Mouse (Mus musculus) erythroblast, adult 5-6 weeks (primary cell): ENCODE results near the gene Cwc27. TPM values are rescaled to one million over a fixed set of nuclear protein-coding genes. Genes with fewer than 3 reads are reported as not detected.

ENCODE experiments used
- ATAC-seq: replicated peaks from 2 replicates; pipeline ENCODE4 v1.8.0; 2016; ENCODE audit warnings: moderate number of reproducible peaks, mild to moderate bottlenecking, moderate TSS enrichment, inconsistent platforms; ENCODE audit not compliant: poor library complexity, low FRiP score, severe bottlenecking
- total RNA-seq, 2 experiments: library from RNA; stranded (forward) in 1 of 2; stranded (reverse) in 1 of 2; fragments of 150-400 nt in 1 of 2; fragments of 200-764, 138-1000 nt in 1 of 2; gene quantifications; 2 replicates each; pipeline versions ENCODE4 v1.2.3 to v1.2.4; 2015 to 2017; ENCODE audit warnings: low replicate concordance in 2 of 2

Cwc27 gene
- total RNA-seq, 2 experiments from 2014 or later = 9.0 to 14.7 TPM

DNA sequence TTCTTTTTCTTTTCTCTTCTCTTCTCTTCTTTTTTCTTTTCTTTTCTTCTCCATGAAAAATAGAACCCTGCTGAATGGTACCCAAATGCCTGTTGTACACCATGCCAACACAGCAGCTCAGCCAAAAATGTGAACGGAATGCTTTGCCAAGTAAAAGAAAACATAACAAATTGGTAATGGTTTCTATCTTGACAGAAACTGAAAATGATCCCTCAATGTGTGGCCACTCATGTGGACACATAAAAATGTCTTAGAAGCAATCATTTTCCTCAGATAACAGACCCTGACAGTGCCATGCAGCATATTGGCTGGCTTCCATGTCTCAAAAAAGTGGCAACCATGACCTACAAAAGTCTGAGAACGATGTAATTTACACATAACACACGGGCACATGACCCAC, 161.8 kb downstream of the Cwc27 start:
- no peak for ATAC-seq

DNA sequence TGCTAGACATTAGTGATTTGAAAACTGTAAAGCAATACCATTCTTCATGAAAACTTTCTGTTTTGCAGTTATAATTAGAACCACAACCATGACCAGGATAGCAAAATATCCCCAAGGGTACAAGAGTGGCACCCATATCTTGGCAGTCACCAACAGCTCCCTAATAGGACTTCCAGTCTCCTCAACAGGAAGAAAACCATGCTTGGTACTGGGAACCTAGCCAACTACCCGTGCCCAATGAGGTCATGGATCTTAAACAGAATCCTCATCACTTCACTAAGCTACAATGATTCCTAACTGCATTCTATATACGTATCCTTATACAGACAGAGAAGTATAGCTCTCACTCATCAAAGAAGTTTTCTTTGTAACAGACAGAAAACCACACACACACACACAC, 165.2 kb downstream of the Cwc27 start:
- ATAC-seq = no peak

- no peak for ATAC-seq
Measured at GRCm38 (mm10) chr13:104650654-104651053, 166.3 kb downstream of the Cwc27 start.

- no peak for ATAC-seq
Measured at GRCm38 (mm10) chr13:104650145-104650544, 166.8 kb downstream of the Cwc27 start.

- no peak for ATAC-seq
Measured at GRCm38 (mm10) chr13:104645778-104646425, 171.0 kb downstream of the Cwc27 start.

DNA sequence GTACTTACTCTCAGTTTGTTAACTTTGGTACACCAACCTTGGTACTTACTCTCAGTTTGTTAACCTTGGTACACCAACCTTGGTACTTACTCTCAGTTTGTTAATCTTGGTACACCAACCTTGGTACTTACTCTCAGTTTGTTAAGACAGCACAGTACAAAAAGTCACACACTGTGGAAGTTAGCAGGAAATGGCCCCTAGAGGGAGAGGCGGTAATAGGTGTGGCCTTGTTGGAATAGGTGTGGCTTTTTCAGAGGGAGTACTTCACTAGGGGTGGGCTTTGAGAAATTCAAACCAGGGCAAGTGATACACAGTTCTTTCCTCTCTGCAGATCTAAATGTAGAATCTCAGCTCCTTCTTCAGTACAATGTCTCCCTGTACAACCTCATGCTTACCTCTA, 172.8 kb downstream of the Cwc27 start:
- no peak for ATAC-seq

GRCm38 (mm10) chr13:104640694-104641454, 176.1 kb downstream of the Cwc27 start:
- no peak for ATAC-seq

DNA sequence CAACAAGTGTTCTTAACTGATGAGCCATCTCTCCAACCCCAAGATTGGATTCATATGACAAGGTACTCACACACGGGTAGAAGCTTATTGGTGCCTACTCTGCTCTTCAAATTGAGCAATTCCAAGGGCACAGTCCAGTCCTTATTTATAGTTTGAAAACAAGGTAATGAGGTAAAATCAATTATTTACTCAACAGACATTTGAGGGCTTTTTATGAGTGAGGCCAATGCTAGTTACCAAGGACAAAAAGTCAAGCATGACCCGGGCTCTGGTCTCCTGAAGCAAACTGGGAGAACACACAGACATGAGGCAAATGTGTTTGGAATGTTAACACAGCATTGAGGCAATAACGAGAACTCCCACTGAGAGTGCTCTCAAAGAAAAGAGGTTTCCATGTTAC, 178.0 kb downstream of the Cwc27 start:
- no peak for ATAC-seq

DNA sequence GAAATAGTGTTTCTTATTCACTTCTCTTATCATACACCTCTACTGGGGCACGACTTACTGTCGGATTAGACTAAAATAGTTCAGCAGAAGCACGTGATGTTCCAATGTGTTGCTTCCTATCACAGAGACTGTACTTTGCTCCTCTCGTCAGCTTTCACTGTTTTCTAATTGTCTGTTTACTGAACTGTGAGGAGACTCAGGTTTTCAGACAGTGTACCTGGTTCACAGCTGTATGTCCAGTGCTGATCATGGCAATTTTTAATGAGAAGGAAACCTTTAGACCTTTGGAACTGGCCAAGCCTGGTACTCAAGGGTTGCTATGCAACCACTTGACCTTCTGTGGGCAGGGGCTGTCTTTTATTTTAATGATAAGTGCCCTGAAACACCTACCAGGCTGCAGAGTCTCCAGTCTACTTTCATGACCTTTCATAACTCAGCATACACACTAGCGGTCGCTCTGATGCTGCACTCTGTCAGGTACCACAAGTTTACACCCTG, 180.9 kb downstream of the Cwc27 start:
- ATAC-seq = no peak

DNA sequence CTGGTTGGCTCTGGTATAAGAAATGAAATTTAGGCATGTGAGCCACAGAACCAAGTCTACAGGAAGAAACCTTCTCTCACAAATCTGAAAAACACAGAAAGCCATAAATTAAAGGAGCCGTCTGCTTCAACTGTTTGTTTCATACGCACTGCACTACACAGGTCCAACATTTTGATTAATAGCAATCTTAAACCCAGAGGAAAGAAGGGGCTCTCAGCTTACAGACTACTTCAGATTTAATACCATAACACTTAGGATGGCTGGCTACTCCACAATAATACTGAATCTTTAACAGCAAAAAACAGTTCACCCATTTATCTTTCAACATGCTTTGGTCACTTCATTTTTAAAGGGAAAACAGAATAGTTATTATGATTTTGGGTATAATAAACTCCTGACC, 182.2 kb downstream of the Cwc27 start:
- ATAC-seq = no peak

DNA sequence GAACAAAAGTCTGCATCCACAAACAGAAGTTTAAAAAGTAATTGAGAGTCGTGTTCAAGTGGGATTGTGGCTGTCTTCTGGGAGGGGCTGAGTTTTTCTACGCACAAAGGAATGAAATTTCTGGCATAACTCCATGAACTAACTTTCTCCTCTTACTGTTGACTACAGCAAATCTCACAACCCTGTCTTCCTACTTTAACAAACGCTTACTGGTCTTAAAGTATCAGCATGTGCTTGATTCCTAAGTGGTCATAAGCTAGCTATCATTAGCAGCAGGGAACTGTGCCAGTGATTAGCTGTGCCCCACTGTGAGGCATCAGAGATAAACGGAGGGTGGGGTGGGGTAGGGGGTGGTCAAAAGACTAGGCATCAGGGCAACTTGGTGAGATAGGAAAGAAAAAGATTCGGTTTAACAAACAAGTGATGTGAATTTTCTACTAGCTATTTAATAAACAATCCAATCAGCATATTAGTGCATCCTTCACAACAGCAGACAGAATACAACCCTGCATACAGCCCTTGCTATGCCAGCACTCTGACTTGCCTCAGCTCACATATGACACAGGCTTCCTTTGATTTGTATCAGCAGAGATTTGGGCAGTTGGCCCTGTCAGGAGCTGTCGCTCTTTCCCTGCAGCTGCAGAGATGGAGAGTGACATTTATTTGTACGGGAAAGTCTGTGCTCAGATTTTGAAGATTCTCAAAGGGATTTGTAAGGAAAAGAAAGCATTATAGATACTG, 184.3 kb downstream of the Cwc27 start:
- no peak for ATAC-seq

- ATAC-seq = no peak
Measured at GRCm38 (mm10) chr13:104631621-104632205, 185.2 kb downstream of the Cwc27 start.

DNA sequence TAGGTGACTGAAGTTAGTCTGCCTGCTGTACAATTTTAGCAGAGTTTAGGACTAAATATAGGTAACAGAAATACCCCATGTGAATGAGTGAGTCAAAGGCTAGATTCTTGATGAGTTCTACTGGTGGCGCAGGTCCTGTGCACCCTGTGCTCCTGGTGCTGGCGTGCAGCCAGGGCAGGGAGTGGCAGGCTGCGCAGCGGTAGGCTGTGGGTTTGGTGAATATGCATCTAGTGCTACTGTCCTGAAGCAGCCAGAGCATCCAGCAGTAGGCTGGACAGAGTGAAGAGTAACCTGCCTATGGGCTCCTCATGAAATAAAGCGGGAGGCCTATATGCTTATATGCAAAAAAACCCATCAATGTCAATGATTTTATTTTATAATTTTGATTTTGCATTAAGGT, 186.1 kb downstream of the Cwc27 start:
- ATAC-seq = no peak

- no peak for ATAC-seq
Measured at GRCm38 (mm10) chr13:104629621-104630020, 187.3 kb downstream of the Cwc27 start.

DNA sequence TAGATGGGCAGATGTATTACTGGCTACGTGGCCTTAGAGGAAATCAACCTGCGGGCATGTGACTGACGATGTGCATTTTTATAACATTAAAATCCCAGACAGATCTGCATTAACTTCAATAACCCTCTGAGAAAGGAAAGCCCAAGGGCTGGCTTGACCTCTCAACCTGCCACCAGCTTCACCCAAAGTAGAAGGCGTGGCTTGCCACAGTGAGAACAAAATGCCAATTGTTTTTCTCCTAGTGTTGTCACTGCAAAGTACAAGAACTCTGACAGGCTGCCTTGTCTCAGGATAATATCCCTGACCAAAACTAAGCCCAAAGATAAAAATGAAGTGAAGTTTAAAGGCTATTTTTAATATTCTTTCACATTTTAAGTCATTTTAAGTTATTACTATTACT, 188.9 kb downstream of the Cwc27 start:
- ATAC-seq = no peak

DNA sequence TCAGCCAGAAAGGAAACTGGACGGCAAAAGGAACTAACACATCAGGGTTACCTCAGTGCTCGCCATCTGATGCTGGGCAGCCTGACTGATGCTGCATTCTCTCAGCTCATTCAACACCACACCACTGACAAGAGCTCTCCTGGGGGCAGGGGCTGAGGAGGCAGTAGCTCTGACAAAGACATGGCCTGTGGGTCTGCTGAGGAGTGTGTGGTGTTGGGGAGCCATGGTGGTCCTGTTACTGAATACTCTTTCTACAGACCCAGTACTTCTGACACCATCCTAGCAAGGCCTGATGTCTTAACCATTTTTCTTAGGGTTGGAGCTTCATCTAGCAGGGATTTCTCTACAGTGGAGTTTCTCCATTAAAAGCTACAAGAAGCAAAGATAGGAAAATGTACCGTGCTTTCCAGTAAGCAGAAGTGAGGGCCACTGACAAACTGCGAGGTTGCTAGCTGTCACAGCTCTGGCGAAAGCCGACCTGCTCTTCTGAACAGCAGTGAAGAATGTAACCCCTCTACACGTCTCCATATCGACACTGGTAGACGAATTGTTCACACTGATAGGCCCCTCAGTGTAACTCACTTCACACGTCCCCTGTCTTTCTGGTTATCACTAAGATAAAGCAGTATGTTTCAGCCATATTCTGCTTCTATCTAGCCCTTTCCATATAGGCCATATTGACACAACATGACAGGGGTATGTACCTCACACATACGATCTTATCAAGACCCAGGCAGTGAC, 189.6 kb downstream of the Cwc27 start:
- no peak for ATAC-seq

- ATAC-seq = no peak
Measured at GRCm38 (mm10) chr13:104623130-104623891, 193.6 kb downstream of the Cwc27 start.

DNA sequence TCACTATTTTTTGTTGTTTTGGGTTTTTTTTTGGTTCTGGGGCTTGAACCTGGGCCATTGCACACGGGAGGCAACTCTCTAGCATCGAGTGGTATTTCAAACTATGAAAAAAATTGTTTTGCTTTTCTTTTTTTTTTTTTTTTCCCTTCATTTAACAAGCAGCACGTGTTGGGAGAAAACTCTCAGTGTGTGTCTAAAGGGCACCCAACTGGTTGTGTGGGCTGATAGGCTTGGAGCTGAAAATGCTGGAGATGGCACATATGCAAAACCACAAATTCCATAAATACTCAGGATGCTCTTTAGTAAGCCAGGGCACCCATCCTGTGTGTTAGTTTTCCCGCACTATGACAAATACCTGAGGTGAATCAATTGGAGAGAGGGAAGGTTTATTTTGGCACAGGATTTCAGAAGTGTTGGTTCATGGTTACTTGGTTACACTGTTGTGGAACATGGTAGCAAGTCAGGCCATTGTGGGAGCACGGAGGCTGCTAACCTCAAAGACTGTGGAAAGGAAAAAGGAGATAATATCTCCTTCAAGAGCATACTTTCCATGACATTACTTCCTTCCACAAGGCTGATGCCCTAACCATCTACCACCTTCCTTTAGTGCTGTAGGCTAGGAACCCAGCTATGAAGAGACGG, 194.7 kb downstream of the Cwc27 start:
- ATAC-seq = no peak

DNA sequence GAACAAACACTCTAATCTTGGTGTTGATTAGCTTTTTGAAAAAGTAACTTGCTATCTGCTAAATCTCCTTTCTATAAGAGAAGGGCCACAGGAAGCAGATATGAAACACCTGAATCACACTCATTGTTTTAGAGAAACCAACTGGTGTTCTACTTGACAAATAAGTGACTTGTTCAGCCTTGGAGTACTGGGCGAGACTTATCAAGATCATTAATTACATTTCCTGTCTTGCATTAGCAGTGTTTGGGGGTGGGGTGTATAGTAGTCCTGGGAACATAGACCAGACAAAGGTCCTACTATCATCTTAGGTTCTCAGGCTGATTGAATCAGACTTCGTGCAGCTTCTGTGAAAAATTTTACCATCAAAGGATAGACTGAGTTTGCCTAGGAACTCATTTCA, 196.5 kb downstream of the Cwc27 start:
- no peak for ATAC-seq
